Mouse (Mus musculus) lung, postnatal 0 days (tissue): ENCODE results near the gene Arhgef40. TPM values are rescaled to one million over a fixed set of nuclear protein-coding genes. Genes with fewer than 3 reads are reported as not detected.

ENCODE experiments used
- ATAC-seq: fragments of 200-750 bp; cut with Nextera tagmentation; 2 replicates; pipeline ENCODE4 v1.8.0; 2017; ENCODE audit warnings: moderate library complexity
- DNase-seq: peaks from one replicate; pipeline ENCODE4 v3.0.0-alpha.2; 2016; ENCODE audit warnings: low spot score
- H3K27ac ChIP-seq: fragments of 300-500 bp; sonication (generic); 2 replicates; pipeline ENCODE4 v1.5.1; 2014; ENCODE audit warnings: antibody characterized with exemption, mild to moderate bottlenecking, low read length, mixed read lengths
- H3K27me3 ChIP-seq: fragments of 300-500 bp; sonication (generic); replicated peaks from 2 replicates; pipeline ENCODE4 v1.6.1; 2014; ENCODE audit warnings: low read length, mixed read lengths; ENCODE audit not compliant: insufficient read depth
- H3K36me3 ChIP-seq: fragments of 300-500 bp; sonication (generic); 2 replicates; pipeline ENCODE4 v1.6.1; 2014; ENCODE audit warnings: low read length, mixed read lengths; ENCODE audit not compliant: insufficient read depth
- H3K4me1 ChIP-seq: fragments of 300-500 bp; sonication (generic); 2 replicates; pipeline ENCODE4 v1.6.1; 2014; ENCODE audit warnings: antibody characterized with exemption, low read depth, low read length, mixed read lengths; ENCODE audit not compliant: insufficient read depth
- H3K4me2 ChIP-seq: fragments of 300-500 bp; sonication (generic); replicated peaks from 2 replicates; pipeline ENCODE4 v1.6.1; 2014; ENCODE audit warnings: low read depth, mild to moderate bottlenecking, low read length, moderate library complexity, mixed read lengths
- H3K4me3 ChIP-seq: fragments of 300-500 bp; sonication (generic); 2 replicates; pipeline ENCODE4 v1.5.1; 2014; ENCODE audit warnings: low read depth, low read length
- H3K9ac ChIP-seq: fragments of 300-500 bp; sonication (generic); replicated peaks from 2 replicates; pipeline ENCODE4 v1.6.1; 2014; ENCODE audit warnings: low read depth, mild to moderate bottlenecking
- H3K9me3 ChIP-seq: fragments of 300-500 bp; sonication (generic); 2 replicates; pipeline ENCODE4 v1.6.1; 2016; ENCODE audit warnings: low read length, mixed read lengths
- CTCF ChIP-seq: IDR thresholded peaks from 2 replicates; pipeline ENCODE4 v1.5.1; 2016; ENCODE audit warnings: antibody characterized with exemption, mild to moderate bottlenecking
- EP300 ChIP-seq: IDR thresholded peaks from 2 replicates; pipeline ENCODE4 v1.6.1; 2016; ENCODE audit warnings: antibody characterized with exemption, mild to moderate bottlenecking, control low read depth
- WGBS: fragments of 180-500 bp; shearing (Covaris S2); extraction: QIAGEN DNeasy Blood & Tissue Kit; methylation state at CpG from one replicate; pipeline ENCODE4 v1.1.7; 2014; 5-methylcytosine and 5-hydroxymethylcytosine counted together
- polyA plus RNA-seq: library from polyadenylated mRNA; unstranded; fragments of >200 nt; fragmentation: Nextera tagmentation; extraction: Ambion mirVana; gene quantifications from 2 replicates; pipeline ENCODE4 v1.2.1, GENCODE M21; 2015

The Arhgef40 gene
- polyA plus RNA-seq, 1 experiment from 2014 or later, result 46.3 TPM

DNA sequence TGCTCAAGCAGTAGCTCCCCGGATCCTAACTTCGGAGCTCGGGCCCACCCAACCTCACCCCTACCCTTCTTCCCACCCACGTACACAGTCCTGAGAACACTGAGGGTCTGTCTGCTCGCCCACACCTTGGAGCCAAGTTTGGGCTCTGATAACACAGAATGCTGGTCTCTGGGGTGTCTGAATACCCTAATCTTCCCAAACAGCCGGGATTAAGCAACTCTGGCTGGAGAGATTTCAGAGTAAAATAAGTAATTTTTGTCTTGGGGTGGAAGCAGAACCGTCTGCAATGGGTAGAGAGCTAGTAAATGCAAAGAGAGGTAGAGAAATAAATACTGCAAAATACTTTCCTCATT, 1.6 kb downstream of the Arhgef40 start:
- Histone ChIP-seq H3K27me3 (no peaks in the 10 kb centered on the region), H3K27ac (peak overlapping the region; percentile 88), H3K9me3 (no peaks in the 10 kb centered on the region), H3K4me1 (peaks cover 16% of the 10 kb centered on the region; the same call in 1 of the 2 replicates), H3K4me3 (peak overlapping the region; percentile 64), H3K36me3 (0 out of 2 replicates have a peak, but pooled peaks cover 6% of the 10 kb centered on the region), H3K4me2 (peak overlapping the region; percentile 95), H3K9ac (peak overlapping the region; percentile 41; the same call in 1 of the 2 replicates)
- DNase-seq (peak; percentile 9), ATAC-seq (no peak)
- 9% methylated on average over 7 of the region's 7 CpGs for WGBS
- TF ChIP-seq CTCF (no peak), EP300 (no peak)

DNA sequence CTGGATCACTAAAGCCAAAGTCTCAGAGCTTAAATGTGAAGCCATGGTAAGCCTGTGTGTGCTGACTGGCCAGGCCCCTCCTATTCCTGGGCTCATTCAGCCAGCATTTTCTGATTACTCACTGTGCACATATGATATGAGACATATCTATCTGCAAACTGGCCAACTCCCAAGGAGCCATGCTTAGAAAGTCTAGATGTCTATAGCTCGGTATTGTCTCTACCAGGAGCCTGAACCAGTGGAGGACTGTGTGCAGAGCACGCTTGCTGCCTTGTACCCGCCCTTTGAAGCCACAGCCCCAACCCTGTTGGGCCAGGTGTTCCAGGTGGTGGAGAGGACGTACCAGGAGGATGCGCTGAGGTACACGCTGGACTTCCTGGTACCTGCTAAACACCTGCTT, 2.7 kb downstream of the Arhgef40 start:
- TF ChIP-seq EP300 (no peak), CTCF (no peak)
- no peak overlapping the region for H3K9ac ChIP-seq
- no peaks in the 10 kb centered on the region for H3K9me3 ChIP-seq
- H3K27me3 ChIP-seq, result no peaks in the 10 kb centered on the region
- H3K36me3 ChIP-seq, result peaks cover 14% of the 10 kb centered on the region; the same call in 1 of the 2 replicates
- no peak for ATAC-seq
- 84% methylated on average over 6 of the region's 6 CpGs for WGBS
- no peak overlapping the region for H3K27ac ChIP-seq
- DNase-seq, result no peak
- peaks cover 16% of the 10 kb centered on the region; the same call in 1 of the 2 replicates for H3K4me1 ChIP-seq
- no peak overlapping the region for H3K4me3 ChIP-seq
- H3K4me2 ChIP-seq, result no peak overlapping the region

DNA sequence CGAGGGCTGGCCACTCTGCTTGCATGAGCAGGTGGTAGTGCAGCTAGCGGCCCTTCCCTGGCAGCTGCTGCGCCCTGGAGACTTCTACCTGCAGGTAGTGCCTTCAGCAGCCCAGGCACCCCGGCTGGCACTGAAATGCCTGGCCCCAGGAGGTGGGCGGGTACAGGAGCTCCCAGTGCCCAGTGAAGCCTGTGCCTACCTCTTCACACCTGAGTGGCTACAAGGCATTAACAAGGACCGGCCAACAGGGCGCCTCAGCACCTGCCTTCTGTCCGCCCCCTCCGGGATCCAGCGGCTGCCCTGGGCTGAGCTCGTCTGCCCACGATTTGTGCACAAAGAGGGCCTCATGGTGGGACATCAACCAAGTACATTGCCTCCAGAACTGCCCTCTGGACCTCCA, 4.2 kb downstream of the Arhgef40 start:
- Histone ChIP-seq H3K9me3 (no peaks in the 10 kb centered on the region), H3K4me3 (no peak overlapping the region), H3K4me2 (no peak overlapping the region), H3K27me3 (no peaks in the 10 kb centered on the region), H3K9ac (no peak overlapping the region), H3K4me1 (peaks cover 16% of the 10 kb centered on the region; the same call in 1 of the 2 replicates), H3K36me3 (peaks cover 22% of the 10 kb centered on the region; the same call in 1 of the 2 replicates), H3K27ac (no peak overlapping the region)
- ATAC-seq (no peak), DNase-seq (no peak)
- no peak for TF ChIP-seq EP300
- TF ChIP-seq CTCF, result no peak
- 75% methylated on average over 12 of the region's 12 CpGs for WGBS

DNA sequence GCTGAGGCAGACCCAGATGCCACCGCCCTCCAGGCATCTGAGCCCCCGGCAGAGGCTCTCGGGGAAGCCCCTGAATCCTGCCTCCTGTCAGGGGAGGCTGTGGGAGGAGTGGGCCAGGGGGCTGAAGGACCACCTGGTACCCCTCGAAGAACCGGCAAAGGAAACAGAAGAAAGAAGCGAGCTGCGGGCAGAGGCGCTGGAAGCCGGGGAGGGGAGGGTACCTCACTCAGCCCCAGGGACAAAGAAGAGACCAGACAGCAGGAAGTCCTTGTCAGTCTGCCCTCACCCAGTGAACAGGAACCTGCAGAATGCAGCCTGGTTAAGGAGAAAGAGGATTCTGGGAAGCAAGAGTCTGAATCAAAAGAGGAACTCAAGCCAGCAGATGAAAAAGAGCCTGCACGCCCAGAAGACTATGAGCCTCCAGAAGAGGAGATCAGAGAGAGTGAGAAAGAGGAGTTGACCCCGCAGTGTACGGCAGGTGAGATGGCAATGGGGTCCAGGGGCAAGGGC, 5.0 kb downstream of the Arhgef40 start:
- TF ChIP-seq EP300, result no peak
- no peak for TF ChIP-seq CTCF
- peaks cover 10% of the 10 kb centered on the region; the same call in 1 of the 2 replicates for H3K4me1 ChIP-seq
- no peak for DNase-seq
- H3K36me3 ChIP-seq, result peaks cover 27% of the 10 kb centered on the region; the same call in 1 of the 2 replicates
- no peak overlapping the region for H3K4me3 ChIP-seq
- no peak overlapping the region for H3K9ac ChIP-seq
- ATAC-seq, result no peak
- WGBS, result 80% methylated on average over 12 of the region's 12 CpGs
- H3K4me2 ChIP-seq, result no peak overlapping the region
- H3K27ac ChIP-seq, result no peak overlapping the region
- H3K9me3 ChIP-seq, result no peaks in the 10 kb centered on the region
- no peaks in the 10 kb centered on the region for H3K27me3 ChIP-seq

DNA sequence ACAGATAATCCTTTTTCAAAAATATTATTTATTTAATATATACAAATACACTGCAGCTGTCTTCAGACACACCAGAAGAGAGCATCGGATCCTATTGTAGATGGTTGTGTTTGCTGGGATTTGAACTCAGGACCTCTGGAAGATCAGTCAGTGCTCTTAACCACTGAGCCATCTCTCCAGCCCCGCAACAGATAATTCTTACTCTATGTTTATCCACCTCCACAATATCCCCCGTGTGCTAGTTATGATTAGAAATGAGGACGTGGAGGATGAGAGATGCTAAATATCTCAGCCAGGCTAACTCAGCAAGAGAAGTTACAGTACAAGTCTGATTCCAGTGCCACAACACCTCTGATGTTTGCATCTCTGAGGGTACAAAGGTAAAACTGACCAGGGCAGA, 9.9 kb downstream of the Arhgef40 start:
- H3K4me2 ChIP-seq, result no peak overlapping the region
- no peak overlapping the region for H3K9ac ChIP-seq
- no peak overlapping the region for H3K27ac ChIP-seq
- peaks cover 32% of the 10 kb centered on the region; the same call in 1 of the 2 replicates for H3K36me3 ChIP-seq
- 87% methylated on average over 4 of the region's 4 CpGs for WGBS
- no peaks in the 10 kb centered on the region for H3K4me1 ChIP-seq
- ATAC-seq (no peak), DNase-seq (no peak)
- no peak overlapping the region for H3K4me3 ChIP-seq
- TF ChIP-seq EP300 (no peak), CTCF (no peak)
- no peaks in the 10 kb centered on the region for H3K9me3 ChIP-seq
- no peaks in the 10 kb centered on the region for H3K27me3 ChIP-seq

DNA sequence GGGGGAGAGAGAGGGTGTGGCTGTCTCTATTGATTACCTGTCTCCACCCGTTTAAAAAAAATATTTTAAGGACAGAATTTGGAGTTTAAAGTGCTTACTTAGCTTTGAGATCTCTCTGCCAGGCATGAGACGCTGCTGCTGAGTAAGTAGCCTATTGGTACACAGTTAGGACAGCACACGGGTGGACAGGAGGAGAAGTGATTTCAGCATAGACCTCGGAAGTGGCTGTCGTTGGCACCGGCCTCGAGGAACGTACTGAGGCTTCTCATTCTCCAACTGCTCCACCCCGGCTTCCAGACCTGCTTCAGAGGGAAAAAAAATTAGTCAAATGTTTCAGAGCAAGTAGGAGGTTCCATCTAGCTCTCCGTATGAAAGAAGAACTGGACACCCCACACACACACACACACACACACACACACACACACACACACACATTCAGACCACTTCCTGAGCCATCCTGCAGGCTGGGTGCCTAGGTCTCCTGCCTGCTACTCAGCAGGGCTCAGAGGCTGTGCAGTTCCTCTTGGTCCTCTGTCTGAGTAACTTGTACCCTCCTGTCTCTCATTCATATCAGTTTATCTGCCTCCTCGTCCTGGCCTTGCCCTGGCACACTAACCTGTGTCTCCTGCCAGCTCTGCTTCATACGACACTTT, 10.8 kb downstream of the Arhgef40 start:
- WGBS, result 65% methylated on average over 12 of the region's 12 CpGs
- no peaks in the 10 kb centered on the region for H3K4me1 ChIP-seq
- no peak overlapping the region for H3K4me2 ChIP-seq
- H3K27ac ChIP-seq, result no peak overlapping the region
- DNase-seq, result no peak
- H3K4me3 ChIP-seq, result no peak overlapping the region
- ATAC-seq, result no peak; the same call in 1 of the 2 replicates
- no peaks in the 10 kb centered on the region for H3K9me3 ChIP-seq
- TF ChIP-seq EP300, result no peak
- no peak overlapping the region for H3K9ac ChIP-seq
- H3K36me3 ChIP-seq, result peaks cover 32% of the 10 kb centered on the region; the same call in 1 of the 2 replicates
- no peaks in the 10 kb centered on the region for H3K27me3 ChIP-seq
